Mouse (Mus musculus): Measurements from ENCODE around the gene Ccdc190. TPM values are rescaled to one million over a fixed set of nuclear protein-coding genes. Genes with fewer than 3 reads are reported as not detected.

Ccdc190 gene
- polyA plus RNA-seq (2014; fragmentation: Illumina TruSeq; extraction: RNeasy Lipid Tissue Mini Kit (QIAGEN cat#74804); ENCODE audit: low read depth, low replicate concordance): not detected

DNA sequence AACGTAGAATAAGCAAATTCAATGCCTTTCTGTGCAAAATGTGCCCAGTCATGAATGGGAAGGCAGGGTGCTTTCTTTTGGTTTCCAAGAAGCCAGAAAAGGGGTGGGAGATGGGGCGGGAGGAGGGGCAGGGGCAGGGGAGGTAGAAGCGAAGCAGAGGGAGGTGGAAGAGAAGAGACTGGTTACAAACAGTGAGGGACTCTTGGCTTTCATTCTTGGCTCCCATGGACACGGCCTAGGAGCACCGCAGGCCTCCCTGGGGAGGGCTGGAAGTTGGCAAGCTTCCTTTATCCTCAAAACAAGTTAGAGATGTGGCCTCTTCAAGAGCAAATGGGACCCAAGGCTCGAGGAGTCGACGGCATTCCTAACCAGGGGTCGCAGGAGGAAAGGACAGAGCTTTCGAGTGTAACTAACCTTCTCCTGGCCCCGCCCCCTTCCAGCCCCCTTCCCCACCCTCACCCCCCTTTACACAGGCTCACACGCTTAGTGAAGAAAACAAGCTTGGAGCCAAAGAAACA lies at the start of gene Ccdc190:
TSS of gene Ccdc190 (plus strand) at position 195 of the 518 bp plus-strand sequence.

DNA sequence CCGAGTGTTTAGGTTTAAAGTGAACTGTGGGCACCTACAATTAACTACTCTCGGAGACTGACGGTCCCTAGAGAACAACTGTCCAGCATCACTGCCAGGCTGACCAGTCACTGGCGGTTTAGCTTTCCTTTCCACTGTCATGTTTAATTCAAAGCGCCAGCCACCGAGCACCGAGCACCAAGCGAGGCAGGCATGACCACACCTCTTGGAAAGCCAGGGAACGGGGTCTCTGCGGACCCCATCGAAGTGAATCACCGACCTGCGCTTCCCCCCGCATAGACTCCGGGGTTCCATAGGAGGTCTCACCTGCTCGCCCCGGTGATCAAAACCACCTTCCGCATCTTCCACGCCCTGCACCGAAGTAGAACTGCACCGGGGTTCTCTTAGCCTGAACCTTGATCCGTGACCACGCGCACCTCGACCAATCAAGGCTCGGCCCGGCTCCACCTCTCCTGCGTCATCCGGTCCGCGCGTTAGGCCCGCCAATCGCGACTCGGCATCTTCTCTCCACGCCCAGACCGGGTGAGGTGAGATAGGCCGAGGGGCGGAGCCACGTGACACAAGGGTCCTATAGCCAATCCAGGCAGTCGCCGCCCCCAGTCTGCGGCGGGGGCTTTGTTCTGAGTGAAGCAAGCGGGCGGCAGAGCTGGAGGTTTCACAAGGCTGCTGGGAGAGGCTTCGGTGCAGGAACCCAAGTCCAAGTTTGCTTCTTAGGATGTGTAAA lies 40.5 kb downstream of the Ccdc190 start, which contains the start of gene Hsd17b7:
TSS of gene Hsd17b7 (minus strand) at position 450 of the 724 bp plus-strand sequence.

Other genes with a start within 250 kb of the Ccdc190 start
- gene Rgs4, start 181.0 kb upstream of the Ccdc190 start, polyA plus RNA-seq (2014; fragmentation: Illumina TruSeq; extraction: RNeasy Lipid Tissue Mini Kit (QIAGEN cat#74804); ENCODE audit: low read depth, low replicate concordance): 1.2 TPM
- 57.2 TPM for gene Hsd17b7, start 40.6 kb downstream of the Ccdc190 start, polyA plus RNA-seq (2014; fragmentation: Illumina TruSeq; extraction: RNeasy Lipid Tissue Mini Kit (QIAGEN cat#74804); ENCODE audit: low read depth, low replicate concordance)
- gene Ddr2, start 182.1 kb downstream of the Ccdc190 start, polyA plus RNA-seq (2014; fragmentation: Illumina TruSeq; extraction: RNeasy Lipid Tissue Mini Kit (QIAGEN cat#74804); ENCODE audit: low read depth, low replicate concordance): 3.5 TPM
- gene Uap1, start 246.3 kb downstream of the Ccdc190 start, polyA plus RNA-seq (2014; fragmentation: Illumina TruSeq; extraction: RNeasy Lipid Tissue Mini Kit (QIAGEN cat#74804); ENCODE audit: low read depth, low replicate concordance): 37.4 TPM